Mouse (Mus musculus) lung, adult 2 months (tissue): ENCODE data around the gene Kctd10. TPM values are rescaled to one million over a fixed set of nuclear protein-coding genes. Genes with fewer than 3 reads are reported as not detected.

Experiments
- DNase-seq: peaks from one replicate; pipeline ENCODE4 v3.0.0; 2022
- H3K4me1 ChIP-seq: fragments of 200-500 bp; 2 replicates; pipeline ENCODE4 v1.6.1; 2011; ENCODE audit warnings: low read length; ENCODE audit not compliant: control insufficient read depth, insufficient read depth
- H3K4me3 ChIP-seq: fragments of 200-500 bp; replicated peaks from 2 replicates; pipeline ENCODE3; 2011; ENCODE audit warnings: low read depth, mild to moderate bottlenecking, control low read depth, low read length; ENCODE audit errors: extremely low read depth
- CTCF ChIP-seq: fragments of 200-500 bp; IDR thresholded peaks from 2 replicates; pipeline ENCODE4 v1.5.1; 2011; ENCODE audit warnings: mild to moderate bottlenecking, low read length, control low read depth; ENCODE audit not compliant: insufficient read depth
- POLR2A ChIP-seq: fragments of 200-500 bp; IDR thresholded peaks from 2 replicates; pipeline ENCODE4 v1.6.1; 2011; ENCODE audit warnings: low read depth, mild to moderate bottlenecking, control low read depth, low read length, borderline replicate concordance; ENCODE audit errors: extremely low read depth
- WGBS: fragments of 180-500 bp; shearing (Covaris S2); methylation state at CpG from one replicate; pipeline ENCODE4 v1.1.7; 2018; 5-methylcytosine and 5-hydroxymethylcytosine counted together
- polyA plus RNA-seq: library from polyadenylated mRNA; depleted of rRNA; stranded (reverse); fragments of >200 nt; gene quantifications from 2 replicates; pipeline ENCODE4 v1.2.3, GENCODE M21; 2012

Gene Kctd10
- polyA plus RNA-seq, 1 experiment, result 318 TPM

DNA sequence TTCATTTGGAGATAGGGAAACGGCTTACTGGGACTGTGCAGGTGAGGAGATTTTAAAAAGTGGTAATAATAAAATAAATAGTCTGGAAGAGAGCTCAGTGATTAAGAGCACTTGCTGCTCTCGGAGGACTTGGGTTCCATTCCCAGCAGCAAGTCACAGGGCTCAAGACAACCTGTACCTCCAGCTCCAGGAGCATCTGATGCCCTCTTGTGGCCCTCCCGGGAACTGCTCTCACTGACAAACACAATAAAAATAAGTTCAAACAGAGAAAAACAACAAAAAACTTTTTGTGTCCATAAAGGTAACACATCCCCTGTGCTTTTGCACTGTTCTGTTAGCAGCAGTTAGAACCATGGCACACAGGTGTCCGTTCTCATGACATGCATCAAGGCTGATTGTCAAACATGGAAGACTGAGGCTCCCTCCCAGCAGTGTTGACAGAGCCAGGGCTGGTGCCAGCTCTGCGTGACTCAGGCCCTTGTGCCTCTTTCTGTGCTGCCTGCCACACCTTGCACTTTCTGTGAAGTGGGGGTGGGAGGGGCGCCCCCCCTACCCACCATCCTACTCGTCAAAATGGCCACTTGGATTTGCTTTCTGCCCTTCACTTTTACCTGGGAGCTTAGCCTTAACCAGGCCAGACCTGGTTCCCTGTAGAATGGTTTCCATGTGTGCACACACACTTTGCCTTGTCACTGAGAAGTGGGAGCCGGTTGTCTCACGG, 3.0 kb upstream of the Kctd10 start:
- Histone ChIP-seq H3K4me1 (peaks cover 4% of the 10 kb centered on the region; the same call in 1 of the 2 replicates), H3K4me3 (no peak overlapping the region)
- peak; percentile 51 for DNase-seq
- TF ChIP-seq CTCF (peak; percentile 90), POLR2A (no peak)
- WGBS, result 66% methylated on average over 9 of the region's 9 CpGs

GRCm38 (mm10) chr5:114381013-114381351, 674 bp upstream of the Kctd10 start:
- peaks cover 17% of the 10 kb centered on the region for H3K4me1 ChIP-seq
- WGBS, result under 1% methylated on average over 18 of the region's 18 CpGs
- DNase-seq, result no peak
- peak overlapping the region; percentile 88 for H3K4me3 ChIP-seq
- TF ChIP-seq POLR2A, result no peak
- TF ChIP-seq CTCF, result no peak

DNA sequence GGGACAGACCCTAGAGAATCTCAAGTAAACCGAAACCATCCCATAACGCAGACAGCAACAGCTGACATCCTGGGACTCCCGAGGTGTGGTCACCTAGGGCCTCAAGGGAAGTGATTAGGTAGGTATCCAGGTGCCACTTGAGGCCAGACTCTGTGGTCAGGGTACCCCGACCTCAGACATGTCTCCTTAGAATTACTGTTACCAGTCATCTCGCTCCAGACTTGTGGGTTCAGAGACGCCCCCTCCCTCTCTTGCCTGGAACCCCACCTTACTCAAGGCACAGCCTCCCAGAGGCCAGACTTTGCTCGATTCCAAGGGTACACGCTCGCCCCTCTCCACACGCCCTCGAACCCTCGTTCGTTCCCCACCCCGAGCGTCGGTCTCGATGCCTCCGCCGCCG, 545 bp downstream of the Kctd10 start:
- peak overlapping the region; percentile 68 for H3K4me3 ChIP-seq
- under 1% methylated on average over 20 of the region's 20 CpGs for WGBS
- no peak for TF ChIP-seq CTCF
- 0 out of 2 replicates have a peak, but pooled peaks have one; percentile 4 for TF ChIP-seq POLR2A
- H3K4me1 ChIP-seq, result peaks cover 29% of the 10 kb centered on the region
- DNase-seq, result peak; percentile 52

DNA sequence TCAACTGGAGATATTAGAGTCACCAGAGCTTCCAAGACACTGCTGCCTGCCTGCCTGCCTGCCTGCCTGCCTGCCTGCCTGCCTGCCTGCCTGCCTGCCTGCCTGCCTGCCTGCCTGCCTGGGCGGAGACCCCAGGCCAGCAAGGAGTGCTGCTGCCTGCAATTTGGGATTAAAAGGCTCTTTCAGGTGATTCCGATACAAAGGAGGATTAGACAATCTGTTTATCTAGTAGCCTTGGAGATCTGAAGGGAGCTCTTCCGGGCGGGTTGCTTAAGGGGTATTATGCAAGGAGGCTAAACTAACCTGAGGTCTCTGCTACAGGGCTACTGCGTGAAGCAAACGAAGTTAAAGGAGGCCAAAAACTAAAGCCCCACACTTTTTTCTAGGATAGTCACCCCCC, 1.4 kb downstream of the Kctd10 start:
- no peak for TF ChIP-seq CTCF
- no peak for TF ChIP-seq POLR2A
- peak overlapping the region; percentile 68 for H3K4me3 ChIP-seq
- H3K4me1 ChIP-seq, result peaks cover 36% of the 10 kb centered on the region
- WGBS, result 4% methylated on average over 6 of the region's 6 CpGs
- peak; percentile 57 for DNase-seq

DNA sequence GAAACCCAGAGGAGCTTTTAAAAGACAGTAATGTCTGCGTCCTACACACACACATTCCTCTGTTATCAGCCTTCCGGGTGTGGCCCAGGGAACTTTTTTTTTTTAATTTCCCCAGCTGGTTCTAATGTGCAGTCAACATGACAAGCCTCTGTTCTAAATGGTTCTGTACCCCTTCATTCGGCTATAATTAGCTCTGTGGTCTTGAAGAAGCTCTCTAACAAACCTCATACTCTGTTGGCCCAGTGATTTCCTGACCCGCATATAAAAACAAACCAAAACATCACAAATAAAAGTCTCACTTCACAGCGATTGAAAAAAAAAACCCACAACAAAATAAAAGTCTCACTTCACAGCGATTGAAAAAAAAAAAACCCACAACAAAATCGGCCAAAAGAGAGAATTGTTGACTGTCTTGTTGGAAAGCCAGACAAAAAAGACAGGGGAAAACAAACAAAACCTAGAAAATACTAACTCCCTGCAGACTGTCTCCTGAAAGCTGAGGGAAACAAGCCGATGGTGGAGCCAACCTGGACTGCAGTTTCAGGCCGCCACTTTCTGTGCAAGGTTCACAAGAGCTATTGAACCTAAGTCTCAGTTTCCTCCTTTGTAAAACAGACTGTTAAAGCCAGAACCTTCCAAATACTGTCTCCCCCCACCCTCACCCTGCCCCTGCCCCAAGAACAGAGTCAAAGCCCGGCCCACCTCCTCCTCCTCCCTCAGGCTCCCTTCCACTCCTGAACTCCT, 2.0 kb downstream of the Kctd10 start:
- no peak for TF ChIP-seq POLR2A
- no peak for TF ChIP-seq CTCF
- no peak for DNase-seq
- Histone ChIP-seq H3K4me1 (peaks cover 42% of the 10 kb centered on the region), H3K4me3 (peak overlapping the region; percentile 51)
- 3% methylated on average over 10 of the region's 10 CpGs for WGBS

- Histone ChIP-seq H3K4me3 (peak overlapping the region; percentile 11), H3K4me1 (peaks cover 73% of the 10 kb centered on the region)
- no peak for TF ChIP-seq CTCF
- peak; percentile 49; the same call in 1 of the 2 replicates for TF ChIP-seq POLR2A
- WGBS, result 30% methylated on average over 23 of the region's 23 CpGs
- DNase-seq, result peak; percentile 49
Observed at GRCm38 (mm10) chr5:114374409-114375213, 5.7 kb downstream of the Kctd10 start.

- H3K4me1 ChIP-seq, result peaks cover 77% of the 10 kb centered on the region
- 40% methylated on average over 9 of the region's 9 CpGs for WGBS
- DNase-seq, result no peak
- no peak for TF ChIP-seq POLR2A
- no peak overlapping the region for H3K4me3 ChIP-seq
Observed at GRCm38 (mm10) chr5:114373581-114373980, 6.7 kb downstream of the Kctd10 start.

DNA sequence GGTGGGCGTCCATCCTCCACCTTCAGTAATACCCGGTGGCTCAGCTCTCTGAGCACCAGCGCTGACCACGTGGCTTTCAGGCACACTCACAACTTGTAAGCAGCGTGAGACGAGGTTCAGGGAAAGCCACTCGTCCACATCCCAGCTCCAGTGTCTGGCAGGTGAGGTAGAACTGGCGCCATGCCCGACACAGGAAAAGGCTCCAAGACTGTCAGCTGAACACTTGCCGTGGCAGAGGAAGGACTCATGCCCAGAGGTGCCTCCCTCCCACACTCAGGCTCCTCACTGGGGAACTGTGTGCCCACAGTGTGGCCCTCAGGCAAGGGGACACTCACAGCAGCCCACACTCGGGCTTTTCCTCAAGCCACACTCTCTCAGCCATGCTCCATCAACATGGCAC, 7.1 kb downstream of the Kctd10 start:
- DNase-seq, result peak; percentile 77
- H3K4me1 ChIP-seq, result peaks cover 77% of the 10 kb centered on the region
- 34% methylated on average over 11 of the region's 11 CpGs for WGBS
- TF ChIP-seq POLR2A (0 out of 2 replicates have a peak, but pooled peaks have one; percentile 14), CTCF (no peak)
- H3K4me3 ChIP-seq, result no peak overlapping the region

DNA sequence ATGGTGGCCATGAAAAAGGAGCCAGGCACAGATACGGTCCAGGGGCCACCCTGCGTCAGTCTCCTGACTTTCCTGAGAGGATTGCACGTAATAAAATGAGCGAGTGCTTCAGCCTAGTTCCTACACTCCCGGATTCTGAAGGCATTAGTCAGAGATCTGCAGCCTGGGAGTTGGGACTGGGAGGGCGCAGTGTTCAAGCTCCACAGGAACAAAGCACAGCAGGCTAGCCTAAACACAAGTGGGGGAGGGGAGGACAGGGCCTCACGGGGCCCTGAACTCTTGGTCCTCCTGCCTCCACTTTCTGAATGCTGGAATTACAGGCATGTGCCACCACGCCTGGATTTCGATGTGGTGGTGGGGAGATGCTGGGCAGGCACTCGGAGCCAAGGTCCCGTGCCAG, 7.7 kb downstream of the Kctd10 start:
- 27% methylated on average over 11 of the region's 11 CpGs for WGBS
- peak; percentile 46 for DNase-seq
- Histone ChIP-seq H3K4me3 (no peak overlapping the region), H3K4me1 (peaks cover 75% of the 10 kb centered on the region)
- no peak for TF ChIP-seq POLR2A
- TF ChIP-seq CTCF, result no peak
